27 mouse cellular contexts compared by ENCODE assay signal in the genomic region with DNA sequence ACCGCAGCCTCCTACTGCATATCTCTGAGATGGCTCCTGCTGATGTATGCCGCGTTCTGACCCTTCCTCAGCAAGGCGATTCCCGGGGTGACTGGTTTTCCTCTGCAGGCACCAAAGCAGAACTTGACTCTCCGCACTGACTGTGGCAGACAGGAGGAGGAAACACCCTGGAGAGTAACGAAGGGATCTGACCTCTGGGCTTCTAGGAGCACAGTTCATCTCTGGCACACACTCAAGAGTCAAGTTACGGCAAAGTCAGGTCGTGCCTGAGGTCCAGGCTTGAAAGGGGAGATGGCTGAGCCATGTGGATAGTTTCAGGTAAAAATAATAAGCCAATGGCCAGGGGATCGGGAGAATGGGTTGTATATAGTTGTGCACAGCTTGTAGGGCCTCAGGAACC. TPM values are rescaled to one million over a fixed set of nuclear protein-coding genes. Genes with fewer than 3 reads are reported as not detected.
A peak's percentile ranks its signal among the peaks of the same experiment; 100 is the strongest.
DNase-seq lines count a peak whose midpoint lies in the region; ATAC-seq lines count a peak whose summit lies in the region.
"Had no signal": no experiment of that assay in that cellular context is flagged by ENCODE, and none has a peak within 500 bp of the region (broad histone marks: within the 10 kb centered on the region; RNA-seq: fewer than 3 reads in every experiment).

No protein-coding gene starts in this region.

- H3K27me3 ChIP-seq in heart, embryonic 10.5 days (ENCODE audit: insufficient read depth, poor library complexity, severe bottlenecking): no peaks in the 10 kb centered on the region
- H3K27me3 ChIP-seq in kidney, embryonic 16.5 days (ENCODE audit: insufficient read depth, low read length): no peaks in the 10 kb centered on the region
- no peaks in the 10 kb centered on the region for H3K27me3 ChIP-seq in neural tube, embryonic 15.5 days (replicated peaks)
- H3K27me3 ChIP-seq: embryonic facial prominence, embryonic 12.5 days; heart, embryonic 12.5 days; lung, embryonic 15.5 days; midbrain, embryonic 12.5 days; Patski had no signal

- H3K9me3 ChIP-seq in heart, embryonic 10.5 days: no peaks in the 10 kb centered on the region
- H3K9me3 ChIP-seq in kidney, embryonic 16.5 days (ENCODE audit: low read length): no peaks in the 10 kb centered on the region
- H3K9me3 ChIP-seq in neural tube, embryonic 15.5 days (replicated peaks): no peaks in the 10 kb centered on the region
- H3K9me3 ChIP-seq: embryonic facial prominence, embryonic 12.5 days; heart, embryonic 12.5 days; lung, embryonic 15.5 days; midbrain, embryonic 12.5 days had no signal

- H3K4me2 ChIP-seq in kidney, embryonic 16.5 days (replicated peaks; ENCODE audit: low read depth, low read length): no peak overlapping the region
- no peak overlapping the region for H3K4me2 ChIP-seq in neural tube, embryonic 15.5 days
- H3K4me2 ChIP-seq: embryonic facial prominence, embryonic 12.5 days; heart, embryonic 12.5 days; hindbrain, embryonic 14.5 days; lung, embryonic 15.5 days; midbrain, embryonic 12.5 days had no signal

- DNase-seq in heart, embryonic 10.5 days (ENCODE audit: low spot score): no peak
- no peak for DNase-seq in heart, adult 9 months (ENCODE audit: low spot score in 2 of 2)
- no peak for DNase-seq in kidney, postnatal 10 days
- peak; percentile 18 for DNase-seq in neural tube, embryonic 10.5 days (ENCODE audit: extremely low spot score, low spot score)
- DNase-seq in skeletal muscle tissue, adult 2 months (ENCODE audit: low read depth, low spot score): peak; percentile 37
- DNase-seq: adrenal gland, postnatal 10 days; cerebellum, adult 11 months; cerebellum, adult 9-10 months; cerebellum, postnatal 36 days; heart, postnatal 4 days; layer of hippocampus, postnatal 36 days; left cerebral cortex, postnatal 4 days; right cerebral cortex, postnatal 25 days; thymus, adult 18-20 months; thymus, postnatal 36 days had no signal

- 0 out of 2 replicates have a peak, but pooled peaks have one; percentile 9 for ATAC-seq in kidney, embryonic 16.5 days (ENCODE audit: low FRiP score, low TSS enrichment)
- no peak for ATAC-seq in neural tube, embryonic 15.5 days (ENCODE audit: low FRiP score)
- ATAC-seq in cerebellum, adult (ENCODE audit: insufficient number of reproducible peaks, low FRiP score, low TSS enrichment): no peak
- ATAC-seq: forebrain, embryonic 14.5 days; intestine, postnatal 0 days; Patski had no signal

- no peaks in the 10 kb centered on the region for H3K36me3 ChIP-seq in heart, embryonic 10.5 days
- H3K36me3 ChIP-seq in kidney, embryonic 16.5 days (ENCODE audit: insufficient read depth, low read length): no peaks in the 10 kb centered on the region
- H3K36me3 ChIP-seq in neural tube, embryonic 15.5 days: no peaks in the 10 kb centered on the region
- H3K36me3 ChIP-seq: embryonic facial prominence, embryonic 12.5 days; heart, embryonic 12.5 days; lung, embryonic 15.5 days had no signal

- no peak overlapping the region for H3K4me3 ChIP-seq in heart, embryonic 10.5 days
- H3K4me3 ChIP-seq in kidney, embryonic 16.5 days (ENCODE audit: low read length): no peak overlapping the region
- H3K4me3 ChIP-seq in neural tube, embryonic 15.5 days (replicated peaks): no peak overlapping the region
- H3K4me3 ChIP-seq: embryonic facial prominence, embryonic 12.5 days; heart, embryonic 12.5 days; lung, embryonic 15.5 days; midbrain, embryonic 12.5 days had no signal

- H3K4me1 ChIP-seq in heart, embryonic 10.5 days: peaks cover 30% of the 10 kb centered on the region
- H3K4me1 ChIP-seq in kidney, embryonic 16.5 days (ENCODE audit: insufficient read depth, low read length): peaks cover 8% of the 10 kb centered on the region; the same call in 1 of the 2 replicates
- peaks cover 11% of the 10 kb centered on the region for H3K4me1 ChIP-seq in neural tube, embryonic 15.5 days
- H3K4me1 ChIP-seq: lung, embryonic 15.5 days had no signal

- no peak overlapping the region for H3K9ac ChIP-seq in kidney, embryonic 16.5 days (replicated peaks; ENCODE audit: low read length)
- H3K9ac ChIP-seq in neural tube, embryonic 15.5 days (replicated peaks): no peak overlapping the region
- H3K9ac ChIP-seq: embryonic facial prominence, embryonic 12.5 days; heart, embryonic 12.5 days; hindbrain, embryonic 14.5 days; lung, embryonic 15.5 days; midbrain, embryonic 12.5 days had no signal

- 0 out of 2 replicates have a peak overlapping the region, but pooled peaks have one; percentile 16 for H3K27ac ChIP-seq in heart, embryonic 10.5 days
- H3K27ac ChIP-seq in kidney, embryonic 16.5 days (ENCODE audit: low read length): no peak overlapping the region
- H3K27ac ChIP-seq in neural tube, embryonic 15.5 days (replicated peaks): no peak overlapping the region
- H3K27ac ChIP-seq: embryonic facial prominence, embryonic 12.5 days; hindbrain, embryonic 14.5 days; lung, embryonic 15.5 days; midbrain, embryonic 12.5 days; stomach, postnatal 0 days had no signal

- 31% methylated on average over 10 of the region's 10 CpGs for WGBS in heart, embryonic 10.5 days
- WGBS in kidney, embryonic 16.5 days: 20% methylated on average over 10 of the region's 10 CpGs
- 74% methylated on average over 10 of the region's 10 CpGs for WGBS in neural tube, embryonic 15.5 days

RNA-seq across cellular contexts. Expression of gene Lyrm2, which starts 29.3 kb away (rescaled TPM):
- polyA plus RNA-seq in heart, embryonic 10.5 days (2016; fragmentation: Nextera tagmentation; extraction: Ambion mirVana): 109 and 118 TPM in 2 replicates
- 99.7 and 110 TPM in 2 replicates for polyA plus RNA-seq in kidney, embryonic 16.5 days (2015; fragmentation: Nextera tagmentation; extraction: Ambion mirVana)
- 106 and 120 TPM in 2 replicates for polyA plus RNA-seq in neural tube, embryonic 15.5 days (2015; fragmentation: Nextera tagmentation; extraction: Ambion mirVana)

Comparison
In these comparisons a context has a peak if more than half of its experiments do, and no peak if none do; other contexts are left out.
1. DNase-seq: peak in neural tube, embryonic 10.5 days (single experiment) and skeletal muscle tissue, adult 2 months (single experiment); none in heart, embryonic 10.5 days (single experiment), heart, adult 9 months (0 of 2) and kidney, postnatal 10 days (single experiment).